Mouse (Mus musculus): ENCODE results near the gene Vmn2r53.
"Not testable (repeated sequence)": the region's sequence is repeated elsewhere in the genome, so short reads cannot be mapped to it uniquely, and the experiment has no call there.

Vmn2r53 gene

GRCm38 (mm10) chr7:12608688-12609087, at the start of gene Vmn2r53:
Gene Vmn2r53 (minus strand): TSS chr7:12608788.
- DNase-seq: no peak

- DNase-seq: not testable (repeated sequence)
These were observed 31.6 kb upstream of the Vmn2r53 start, which contains the start of gene Vmn2r54 for GRCm38 (mm10) chr7:12640219-12640618. Gene Vmn2r54 (minus strand): TSS chr7:12640319.

Data from thymus, adult 18-20 months (tissue).